Mouse (Mus musculus) limb, embryonic 11.5 days (tissue): ENCODE results near the gene Ppm1h. TPM values are rescaled to one million over a fixed set of nuclear protein-coding genes. Genes with fewer than 3 reads are reported as not detected.
A peak's percentile ranks its signal among the peaks of the same experiment; 100 is the strongest.

Experiments used
- ATAC-seq: fragments of 200-750 bp; cut with Nextera tagmentation; 2 replicates; pipeline ENCODE4 v1.8.0; 2017; ENCODE audit warnings: low read depth; ENCODE audit not compliant: insufficient number of reproducible peaks, low FRiP score, low TSS enrichment
- DNase-seq: peaks from one replicate; pipeline ENCODE4 v3.0.0-alpha.2; 2015; ENCODE audit warnings: low spot score
- H3K27ac ChIP-seq: fragments of 300-500 bp; sonication (generic); replicated peaks from 2 replicates; pipeline ENCODE4 v1.5.1; 2014; ENCODE audit warnings: low read depth, mild to moderate bottlenecking, low read length
- H3K27me3 ChIP-seq: fragments of 300-500 bp; sonication (generic); 2 replicates; pipeline ENCODE4 v1.6.1; 2014; ENCODE audit warnings: mild to moderate bottlenecking, low read length, mixed read lengths; ENCODE audit not compliant: control insufficient read depth, insufficient read depth
- H3K36me3 ChIP-seq: fragments of 300-500 bp; sonication (generic); 2 replicates; pipeline ENCODE4 v1.6.1; 2014; ENCODE audit warnings: mild to moderate bottlenecking, low read length, moderate library complexity, mixed read lengths; ENCODE audit not compliant: control insufficient read depth, insufficient read depth
- H3K4me1 ChIP-seq: fragments of 300-500 bp; sonication (generic); 2 replicates; pipeline ENCODE4 v1.6.1; 2014; ENCODE audit warnings: low read length, mixed read lengths; ENCODE audit not compliant: control insufficient read depth, insufficient read depth
- H3K4me2 ChIP-seq: fragments of 300-500 bp; sonication (generic); 2 replicates; pipeline ENCODE4 v1.6.1; 2014; ENCODE audit warnings: low read depth, mild to moderate bottlenecking, moderate library complexity; ENCODE audit not compliant: severe bottlenecking
- H3K4me3 ChIP-seq: fragments of 300-500 bp; sonication (generic); 2 replicates; pipeline ENCODE4 v1.5.1; 2014; ENCODE audit warnings: low read depth, low read length
- H3K9ac ChIP-seq: fragments of 300-500 bp; sonication (generic); 2 replicates; pipeline ENCODE4 v1.6.1; 2014; ENCODE audit warnings: mild to moderate bottlenecking, low read length
- H3K9me3 ChIP-seq: fragments of 300-500 bp; sonication (generic); 2 replicates; pipeline ENCODE4 v1.6.1; 2016; ENCODE audit warnings: low read length; ENCODE audit not compliant: control insufficient read depth
- WGBS: fragments of 180-500 bp; shearing (Covaris S2); extraction: QIAGEN DNeasy Blood & Tissue Kit; methylation state at CpG from one replicate; pipeline ENCODE4 v1.1.7; 2014; 5-methylcytosine and 5-hydroxymethylcytosine counted together
- polyA plus RNA-seq: library from polyadenylated mRNA; unstranded; fragments of >200 nt; fragmentation: Nextera tagmentation; extraction: Ambion mirVana; gene quantifications from 2 replicates; pipeline ENCODE4 v1.2.1, GENCODE M21; 2014

Gene Ppm1h
- polyA plus RNA-seq, 1 experiment from 2014 or later = 5.1 TPM

- Histone ChIP-seq H3K4me3 (peak overlapping the region; percentile 6; the same call in 1 of the 2 replicates), H3K27me3 (no peaks in the 10 kb centered on the region), H3K27ac (peak overlapping the region; percentile 76), H3K9ac (peak overlapping the region; percentile 55; the same call in 1 of the 2 replicates), H3K9me3 (no peaks in the 10 kb centered on the region), H3K36me3 (no peaks in the 10 kb centered on the region), H3K4me1 (peaks cover 11% of the 10 kb centered on the region), H3K4me2 (peak overlapping the region; percentile 29)
- ATAC-seq (peak; percentile 82), DNase-seq (peak; percentile 71)
- 3% methylated on average over 21 of the region's 21 CpGs for WGBS
Observed at GRCm38 (mm10) chr10:122792021-122792966, 113.7 kb downstream of the Ppm1h start.

GRCm38 (mm10) chr10:122793193-122793592 lies 114.6 kb downstream of the Ppm1h start:
- no peak overlapping the region for H3K4me3 ChIP-seq
- H3K27me3 ChIP-seq = no peaks in the 10 kb centered on the region
- ATAC-seq (no peak), DNase-seq (no peak)
- WGBS = 48% methylated on average over 11 of the region's 11 CpGs
- peaks cover 11% of the 10 kb centered on the region for H3K4me1 ChIP-seq
- H3K27ac ChIP-seq = no peak overlapping the region
- H3K4me2 ChIP-seq = no peak overlapping the region
- H3K9me3 ChIP-seq = no peaks in the 10 kb centered on the region
- no peaks in the 10 kb centered on the region for H3K36me3 ChIP-seq
- H3K9ac ChIP-seq = no peak overlapping the region

GRCm38 (mm10) chr10:122794187-122794850 lies 115.8 kb downstream of the Ppm1h start:
- no peak overlapping the region for H3K9ac ChIP-seq
- DNase-seq (peak; percentile 93), ATAC-seq (peak; percentile 31; the same call in 1 of the 2 replicates)
- no peak overlapping the region for H3K4me3 ChIP-seq
- 42% methylated on average over 20 of the region's 20 CpGs for WGBS
- no peaks in the 10 kb centered on the region for H3K9me3 ChIP-seq
- no peak overlapping the region; the same call in 1 of the 2 replicates for H3K27ac ChIP-seq
- H3K4me1 ChIP-seq = peaks cover 11% of the 10 kb centered on the region
- H3K36me3 ChIP-seq = no peaks in the 10 kb centered on the region
- no peaks in the 10 kb centered on the region for H3K27me3 ChIP-seq
- no peak overlapping the region for H3K4me2 ChIP-seq

- H3K9me3 ChIP-seq = no peaks in the 10 kb centered on the region
- no peaks in the 10 kb centered on the region for H3K27me3 ChIP-seq
- WGBS = 86% methylated on average over 6 of the region's 6 CpGs
- ATAC-seq (no peak), DNase-seq (no peak)
- no peak overlapping the region for H3K4me3 ChIP-seq
- no peak overlapping the region for H3K4me2 ChIP-seq
- H3K36me3 ChIP-seq = no peaks in the 10 kb centered on the region
- no peak overlapping the region for H3K27ac ChIP-seq
- no peak overlapping the region for H3K9ac ChIP-seq
- H3K4me1 ChIP-seq = peaks cover 8% of the 10 kb centered on the region; the same call in 1 of the 2 replicates
Observed at GRCm38 (mm10) chr10:122797955-122798354, 119.4 kb downstream of the Ppm1h start.

- Histone ChIP-seq H3K36me3 (no peaks in the 10 kb centered on the region), H3K4me1 (peaks cover 8% of the 10 kb centered on the region; the same call in 1 of the 2 replicates), H3K9ac (no peak overlapping the region), H3K27ac (no peak overlapping the region), H3K4me3 (no peak overlapping the region), H3K27me3 (no peaks in the 10 kb centered on the region), H3K9me3 (0 out of 2 replicates have a peak, but pooled peaks cover 6% of the 10 kb centered on the region), H3K4me2 (no peak overlapping the region)
- DNase-seq = no peak
- ATAC-seq = no peak
- WGBS = 88% methylated on average over 19 of the region's 19 CpGs
Observed at GRCm38 (mm10) chr10:122800003-122800731, 121.6 kb downstream of the Ppm1h start.

- Histone ChIP-seq H3K4me2 (no peak overlapping the region), H3K4me3 (no peak overlapping the region), H3K9me3 (0 out of 2 replicates have a peak, but pooled peaks cover 7% of the 10 kb centered on the region), H3K9ac (no peak overlapping the region), H3K27me3 (no peaks in the 10 kb centered on the region), H3K4me1 (peaks cover 8% of the 10 kb centered on the region; the same call in 1 of the 2 replicates), H3K27ac (no peak overlapping the region), H3K36me3 (no peaks in the 10 kb centered on the region)
- DNase-seq (no peak), ATAC-seq (no peak)
- WGBS = 85% methylated on average over 4 of the region's 4 CpGs
Observed at GRCm38 (mm10) chr10:122800732-122801110, 122.2 kb downstream of the Ppm1h start.

GRCm38 (mm10) chr10:122802218-122802617 lies 123.7 kb downstream of the Ppm1h start:
- ATAC-seq (no peak; the same call in 1 of the 2 replicates), DNase-seq (peak; percentile 55)
- Histone ChIP-seq H3K27ac (no peak overlapping the region), H3K4me2 (peak overlapping the region; percentile 53; the same call in 1 of the 2 replicates), H3K4me1 (peaks cover 9% of the 10 kb centered on the region), H3K27me3 (no peaks in the 10 kb centered on the region), H3K36me3 (no peaks in the 10 kb centered on the region), H3K9ac (0 out of 2 replicates have a peak overlapping the region, but pooled peaks have one; percentile 18), H3K9me3 (0 out of 2 replicates have a peak, but pooled peaks cover 7% of the 10 kb centered on the region), H3K4me3 (peak overlapping the region; percentile 28; the same call in 1 of the 2 replicates)
- WGBS = 29% methylated on average over 30 of the region's 30 CpGs

GRCm38 (mm10) chr10:122802901-122803300 lies 124.3 kb downstream of the Ppm1h start:
- Histone ChIP-seq H3K36me3 (no peaks in the 10 kb centered on the region), H3K4me1 (peaks cover 15% of the 10 kb centered on the region), H3K27ac (no peak overlapping the region), H3K27me3 (no peaks in the 10 kb centered on the region), H3K4me2 (no peak overlapping the region), H3K9me3 (0 out of 2 replicates have a peak, but pooled peaks cover 7% of the 10 kb centered on the region), H3K9ac (no peak overlapping the region), H3K4me3 (no peak overlapping the region)
- 50% methylated on average over 7 of the region's 7 CpGs for WGBS
- no peak for DNase-seq
- ATAC-seq = no peak
